Mouse (Mus musculus): ENCODE data around the gene Noc2l. TPM values are rescaled to one million over a fixed set of nuclear protein-coding genes. Genes with fewer than 3 reads are reported as not detected.

Gene Noc2l
- polyA plus RNA-seq, 1 experiment from 2014 or later, result 19.9 TPM

- H3K9me3 ChIP-seq (ENCODE audit: control insufficient read depth), result no peaks in the 10 kb centered on the region
- peak overlapping the region; percentile 77 for H3K4me3 ChIP-seq (ENCODE audit: low read depth, low read length)
- ATAC-seq, result peak; percentile 34
- peaks cover 36% of the 10 kb centered on the region for H3K36me3 ChIP-seq (ENCODE audit: control insufficient read depth, insufficient read depth)
- H3K4me2 ChIP-seq (replicated peaks; ENCODE audit: low read depth), result peak overlapping the region; percentile 94
- peak overlapping the region; percentile 68 for H3K27ac ChIP-seq (ENCODE audit: low read depth, low read length)
- 0 out of 2 replicates have a peak, but pooled peaks cover 4% of the 10 kb centered on the region for H3K4me1 ChIP-seq (replicated peaks; ENCODE audit: control insufficient read depth, insufficient read depth, low read length)
- H3K27me3 ChIP-seq (replicated peaks; ENCODE audit: control insufficient read depth, insufficient read depth, low read length), result no peaks in the 10 kb centered on the region
- H3K9ac ChIP-seq (ENCODE audit: low read depth, low read length), result peak overlapping the region; percentile 67
- peak; percentile 51 for TF ChIP-seq CTCF (IDR thresholded peaks at IDR 0.05; ENCODE audit: low read depth)
- WGBS, result under 1% methylated on average over 15 of the region's 15 CpGs
These were observed 445 bp upstream of the Noc2l start for GRCm38 (mm10) chr4:156235360-156235770.

GRCm38 (mm10) chr4:156236651-156237447, 1.0 kb downstream of the Noc2l start:
- Histone ChIP-seq H3K4me3 (ENCODE audit: low read depth, low read length) (peak overlapping the region; percentile 77), H3K27ac (ENCODE audit: low read depth, low read length) (no peak overlapping the region), H3K27me3 (replicated peaks; ENCODE audit: control insufficient read depth, insufficient read depth, low read length) (no peaks in the 10 kb centered on the region), H3K9ac (ENCODE audit: low read depth, low read length) (no peak overlapping the region), H3K4me1 (replicated peaks; ENCODE audit: control insufficient read depth, insufficient read depth, low read length) (0 out of 2 replicates have a peak, but pooled peaks cover 4% of the 10 kb centered on the region), H3K9me3 (ENCODE audit: control insufficient read depth) (no peaks in the 10 kb centered on the region), H3K36me3 (ENCODE audit: control insufficient read depth, insufficient read depth) (peaks cover 42% of the 10 kb centered on the region), H3K4me2 (replicated peaks; ENCODE audit: low read depth) (peak overlapping the region; percentile 94)
- 17% methylated on average over 55 of the region's 60 CpGs for WGBS
- no peak for ATAC-seq
- no peak for TF ChIP-seq CTCF (IDR thresholded peaks at IDR 0.05; ENCODE audit: low read depth)

GRCm38 (mm10) chr4:156249567-156249966, 13.8 kb downstream of the Noc2l start:
- WGBS, result 49% methylated on average over 11 of the region's 11 CpGs
- no peak for TF ChIP-seq CTCF (IDR thresholded peaks at IDR 0.05; ENCODE audit: low read depth)
- Histone ChIP-seq H3K4me2 (replicated peaks; ENCODE audit: low read depth) (no peak overlapping the region), H3K4me1 (replicated peaks; ENCODE audit: control insufficient read depth, insufficient read depth, low read length) (no peaks in the 10 kb centered on the region), H3K27ac (ENCODE audit: low read depth, low read length) (no peak overlapping the region), H3K36me3 (ENCODE audit: control insufficient read depth, insufficient read depth) (peaks cover 43% of the 10 kb centered on the region), H3K9me3 (ENCODE audit: control insufficient read depth) (no peaks in the 10 kb centered on the region), H3K4me3 (ENCODE audit: low read depth, low read length) (no peak overlapping the region), H3K9ac (ENCODE audit: low read depth, low read length) (no peak overlapping the region), H3K27me3 (replicated peaks; ENCODE audit: control insufficient read depth, insufficient read depth, low read length) (peaks cover 21% of the 10 kb centered on the region; the same call in 1 of the 2 replicates)
- no peak for ATAC-seq

GRCm38 (mm10) chr4:156251081-156251480, 15.3 kb downstream of the Noc2l start:
- Histone ChIP-seq H3K4me1 (replicated peaks; ENCODE audit: control insufficient read depth, insufficient read depth, low read length) (no peaks in the 10 kb centered on the region), H3K36me3 (ENCODE audit: control insufficient read depth, insufficient read depth) (peaks cover 28% of the 10 kb centered on the region), H3K4me3 (ENCODE audit: low read depth, low read length) (no peak overlapping the region), H3K9me3 (ENCODE audit: control insufficient read depth) (no peaks in the 10 kb centered on the region), H3K27ac (ENCODE audit: low read depth, low read length) (no peak overlapping the region), H3K27me3 (replicated peaks; ENCODE audit: control insufficient read depth, insufficient read depth, low read length) (peaks cover 33% of the 10 kb centered on the region), H3K4me2 (replicated peaks; ENCODE audit: low read depth) (no peak overlapping the region), H3K9ac (ENCODE audit: low read depth, low read length) (no peak overlapping the region)
- ATAC-seq, result no peak
- WGBS, result 75% methylated on average over 8 of the region's 8 CpGs
- no peak for TF ChIP-seq CTCF (IDR thresholded peaks at IDR 0.05; ENCODE audit: low read depth)

- no peak for TF ChIP-seq CTCF (IDR thresholded peaks at IDR 0.05; ENCODE audit: low read depth)
- Histone ChIP-seq H3K4me1 (replicated peaks; ENCODE audit: control insufficient read depth, insufficient read depth, low read length) (no peaks in the 10 kb centered on the region), H3K9ac (ENCODE audit: low read depth, low read length) (no peak overlapping the region), H3K4me2 (replicated peaks; ENCODE audit: low read depth) (no peak overlapping the region), H3K27me3 (replicated peaks; ENCODE audit: control insufficient read depth, insufficient read depth, low read length) (peaks cover 33% of the 10 kb centered on the region), H3K36me3 (ENCODE audit: control insufficient read depth, insufficient read depth) (peaks cover 18% of the 10 kb centered on the region), H3K9me3 (ENCODE audit: control insufficient read depth) (no peaks in the 10 kb centered on the region), H3K27ac (ENCODE audit: low read depth, low read length) (no peak overlapping the region), H3K4me3 (ENCODE audit: low read depth, low read length) (no peak overlapping the region)
- WGBS, result 38% methylated on average over 7 of the region's 7 CpGs
- no peak for ATAC-seq
These were observed 16.3 kb downstream of the Noc2l start for GRCm38 (mm10) chr4:156252140-156252539.

- no peak overlapping the region for H3K4me3 ChIP-seq (ENCODE audit: low read depth, low read length)
- H3K36me3 ChIP-seq (ENCODE audit: control insufficient read depth, insufficient read depth), result peaks cover 13% of the 10 kb centered on the region
- ATAC-seq, result no peak
- H3K4me1 ChIP-seq (replicated peaks; ENCODE audit: control insufficient read depth, insufficient read depth, low read length), result no peaks in the 10 kb centered on the region
- no peak for TF ChIP-seq CTCF (IDR thresholded peaks at IDR 0.05; ENCODE audit: low read depth)
- H3K4me2 ChIP-seq (replicated peaks; ENCODE audit: low read depth), result no peak overlapping the region
- WGBS, result 36% methylated on average over 3 of the region's 3 CpGs
- no peak overlapping the region for H3K27ac ChIP-seq (ENCODE audit: low read depth, low read length)
- no peaks in the 10 kb centered on the region for H3K9me3 ChIP-seq (ENCODE audit: control insufficient read depth)
- peaks cover 33% of the 10 kb centered on the region for H3K27me3 ChIP-seq (replicated peaks; ENCODE audit: control insufficient read depth, insufficient read depth, low read length)
- no peak overlapping the region for H3K9ac ChIP-seq (ENCODE audit: low read depth, low read length)
These were observed 16.8 kb downstream of the Noc2l start for GRCm38 (mm10) chr4:156252619-156253018.

Data from intestine, postnatal 0 days (tissue).